Mouse (Mus musculus) frontal cortex, postnatal 14 days (tissue): ENCODE measurements around the gene Mov10l1.

Experiments used
- DNase-seq, 2 experiments: peaks; one replicate each; pipeline ENCODE4 v3.0.0; 2022; ENCODE audit warnings: low spot score in 2 of 2

The Mov10l1 gene

DNA sequence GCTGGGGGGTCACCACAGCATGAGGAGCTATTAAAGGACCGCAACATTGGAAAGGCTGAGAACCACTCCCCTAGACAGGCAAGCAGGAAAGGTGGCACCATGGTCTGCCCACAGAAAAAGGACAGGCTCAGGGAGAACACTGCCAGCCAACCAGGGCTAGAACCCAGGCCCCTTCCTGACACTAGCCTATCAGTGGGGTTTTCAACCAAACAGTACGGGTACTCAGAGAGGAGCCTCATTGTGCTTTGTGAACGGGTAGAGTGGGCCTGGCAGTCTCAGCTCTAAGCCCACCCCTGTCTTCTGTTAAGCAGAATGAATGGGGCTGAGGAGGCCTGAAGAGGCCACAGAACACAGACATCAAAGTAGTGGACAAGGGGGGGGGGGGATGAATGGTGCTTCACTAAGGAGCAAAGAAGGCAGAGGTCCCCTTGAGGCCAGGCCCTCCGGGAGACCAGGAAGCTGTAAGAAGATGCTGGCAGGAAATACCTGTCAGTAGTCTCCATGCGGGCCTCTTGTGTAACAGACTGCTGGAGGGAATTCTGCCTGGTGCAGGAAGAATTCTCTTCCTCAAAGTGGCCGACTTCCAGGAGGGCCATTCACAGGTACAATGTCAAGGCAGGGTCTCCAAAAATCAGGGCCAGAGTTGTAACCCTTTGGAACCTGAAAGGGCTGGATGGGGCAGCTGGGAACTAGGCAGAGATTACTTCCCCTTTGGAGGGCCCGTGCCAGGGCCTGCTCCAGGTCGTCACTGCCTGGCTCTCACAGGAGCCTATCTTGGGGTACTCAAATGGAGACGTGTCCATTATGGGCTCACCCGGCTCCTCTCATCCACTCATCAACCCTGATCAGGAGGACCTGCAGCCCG, 92.1 kb downstream of the Mov10l1 start, which contains the start of gene Trabd:
Gene Trabd (plus strand): TSS at position 512 of the 865 bp plus-strand sequence.
- no peak for DNase-seq

DNA sequence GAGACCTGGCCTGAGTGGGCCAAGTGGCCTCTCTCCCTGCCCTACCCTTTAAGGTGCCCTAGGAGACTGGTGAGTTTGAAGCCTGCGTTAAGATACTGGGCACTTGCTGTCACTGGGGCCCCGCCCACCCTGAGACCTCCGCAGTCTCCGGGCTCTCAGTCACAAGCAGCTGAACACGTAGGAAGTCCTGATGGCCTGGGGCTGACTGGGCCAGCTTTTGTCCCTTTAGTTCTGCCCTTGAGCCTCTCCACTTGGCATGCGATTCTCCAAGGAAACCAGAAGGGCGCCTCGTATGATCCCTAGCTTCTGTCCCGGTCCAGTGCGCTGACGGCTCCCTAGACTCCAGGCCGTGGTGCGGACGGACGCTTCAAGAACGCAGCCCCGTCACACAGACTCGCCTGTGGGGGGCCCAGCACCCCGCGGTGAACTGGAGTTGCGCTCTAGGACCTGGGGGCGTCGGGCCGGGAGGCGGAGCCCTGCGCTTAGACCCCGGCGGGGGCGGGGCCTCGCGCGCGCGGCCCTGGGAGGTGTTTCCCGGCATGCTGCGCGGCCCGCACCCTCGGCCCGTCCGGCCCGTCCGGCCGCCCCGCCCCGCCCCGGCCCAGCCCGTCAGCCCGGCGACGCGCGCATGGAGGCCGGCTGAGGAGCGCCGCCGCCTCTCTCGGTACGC, 92.9 kb downstream of the Mov10l1 start:
- DNase-seq = peak; percentile 73 to 78

DNA sequence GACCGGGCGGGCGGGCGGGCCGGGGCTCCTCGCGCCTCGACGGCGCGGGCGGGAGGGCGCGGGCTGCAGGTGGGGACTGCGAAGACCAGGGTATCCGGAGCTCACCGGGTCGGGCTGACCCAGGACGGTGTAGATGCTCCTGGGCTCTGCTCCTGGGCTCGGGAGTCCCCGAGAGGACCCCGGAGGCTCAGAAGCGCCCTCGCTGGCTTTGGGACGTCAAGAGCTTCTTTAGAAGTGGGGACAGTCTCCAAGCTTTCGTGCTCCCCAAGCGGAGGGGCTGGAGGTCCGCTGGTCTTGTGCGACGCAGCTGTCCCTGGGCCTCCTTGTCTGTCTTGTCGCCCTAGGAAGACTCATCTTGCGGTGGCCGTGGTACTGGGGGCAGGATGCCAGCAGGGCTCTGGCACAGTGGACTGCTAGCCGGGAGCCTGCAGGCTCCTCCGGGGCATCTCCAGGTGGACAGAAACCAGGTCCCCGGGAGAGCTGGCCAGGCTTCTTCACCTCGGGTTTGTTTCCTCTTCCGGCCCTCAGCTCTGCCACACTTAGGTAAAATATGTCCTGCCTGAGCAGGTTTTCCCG, 93.5 kb downstream of the Mov10l1 start:
- peak in 1 of 2 experiments; percentile 46 for DNase-seq

- DNase-seq = no peak
Observed at GRCm38 (mm10) chr15:89078208-89078836, 95.6 kb downstream of the Mov10l1 start.

DNA sequence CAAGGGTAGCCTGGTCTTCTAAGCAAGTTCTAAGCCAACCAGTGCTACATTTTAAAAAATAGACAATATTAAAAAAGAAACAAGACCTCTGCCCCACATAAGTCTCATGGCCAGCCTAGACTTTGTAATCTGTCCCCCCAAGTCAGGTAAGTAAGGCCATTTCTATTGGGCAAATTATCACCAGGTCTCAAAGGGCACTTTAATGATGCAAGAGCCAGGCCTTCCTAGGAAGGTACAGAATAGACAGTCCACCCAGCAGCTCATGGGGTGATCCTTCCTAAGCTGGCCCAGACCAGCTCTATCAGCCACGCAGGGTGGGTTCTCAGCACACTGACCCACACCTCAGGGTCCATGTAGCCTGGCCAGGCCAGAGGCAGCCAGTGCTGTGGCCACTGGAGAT, 101.2 kb downstream of the Mov10l1 start:
- DNase-seq = no peak

- DNase-seq = no peak
Observed at GRCm38 (mm10) chr15:89084826-89085225, 102.1 kb downstream of the Mov10l1 start.

- peak; percentile 80 to 85 for DNase-seq
Observed at GRCm38 (mm10) chr15:89088607-89089247, 106.0 kb downstream of the Mov10l1 start, which contains the start of gene Selenoo. Gene Selenoo, plus strand, starts transcription at chr15:89089084.

- no peak for DNase-seq
Observed at GRCm38 (mm10) chr15:89089248-89090051, 106.7 kb downstream of the Mov10l1 start.

- no peak for DNase-seq
Observed at GRCm38 (mm10) chr15:89090662-89091061, 108.0 kb downstream of the Mov10l1 start.

- DNase-seq = no peak
Observed at GRCm38 (mm10) chr15:89092181-89092580, 109.5 kb downstream of the Mov10l1 start.

- no peak for DNase-seq
Observed at GRCm38 (mm10) chr15:89097450-89097849, 114.7 kb downstream of the Mov10l1 start.

DNA sequence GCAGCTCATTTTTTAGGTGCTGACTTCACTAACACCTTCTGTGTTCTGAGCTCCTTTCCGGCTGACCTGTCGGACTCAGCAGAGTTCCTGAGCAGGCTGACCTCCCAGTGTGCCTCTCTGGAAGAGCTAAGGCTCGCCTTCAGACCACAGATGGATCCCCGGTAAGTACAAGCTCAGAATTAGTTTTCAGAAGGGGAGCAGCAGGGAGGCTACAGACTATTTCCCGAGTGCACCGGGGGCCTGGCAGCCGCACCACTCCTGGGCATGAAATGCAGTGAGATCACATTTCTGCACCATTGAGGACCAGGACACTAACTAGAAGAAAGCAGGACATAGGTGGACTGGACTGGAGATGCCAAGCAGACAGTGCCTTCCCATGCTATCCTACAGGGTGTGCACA, 115.9 kb downstream of the Mov10l1 start:
- no peak for DNase-seq

DNA sequence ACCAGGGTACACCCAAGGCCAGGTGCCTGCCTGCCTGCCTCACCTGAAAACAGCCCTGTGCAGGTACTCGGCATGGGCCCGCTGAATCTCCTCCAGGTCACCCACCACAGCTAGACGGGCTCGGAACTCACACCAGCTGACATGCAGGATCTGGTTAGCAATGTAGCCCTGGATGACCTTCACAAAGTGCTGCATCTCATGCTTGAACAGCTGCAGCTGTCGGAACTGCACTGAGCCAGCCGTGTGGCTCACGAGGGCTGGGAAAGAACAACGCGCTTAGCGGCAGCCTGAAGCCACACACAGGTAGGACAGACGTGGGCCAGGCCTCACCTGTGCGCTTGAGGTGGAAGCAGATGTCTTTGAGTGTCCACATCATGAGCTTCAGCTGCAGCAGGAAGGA, 118.1 kb downstream of the Mov10l1 start:
- DNase-seq = no peak

- DNase-seq = no peak
Observed at GRCm38 (mm10) chr15:89102646-89103045, 119.9 kb downstream of the Mov10l1 start.

GRCm38 (mm10) chr15:89103921-89104320, 121.2 kb downstream of the Mov10l1 start:
- DNase-seq = no peak

DNA sequence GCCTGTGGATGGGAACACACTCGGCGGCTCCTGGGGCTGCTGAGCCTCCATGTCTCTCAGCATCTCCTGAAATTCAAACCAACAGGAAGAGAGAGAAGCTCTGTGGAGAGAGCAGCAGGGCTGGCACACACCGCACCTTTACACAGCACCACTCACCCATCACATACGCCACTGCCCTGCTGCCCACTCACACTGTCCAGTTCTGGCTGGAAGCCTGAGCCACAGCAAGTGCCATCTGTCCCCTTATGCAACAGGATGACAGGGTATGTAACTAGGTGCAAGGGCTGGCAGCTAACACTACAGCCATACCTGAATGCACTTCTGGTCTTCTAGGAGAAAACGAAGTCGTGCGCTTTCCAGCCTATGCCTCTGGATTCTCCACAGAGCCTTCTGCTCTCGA, 121.7 kb downstream of the Mov10l1 start:
- DNase-seq = no peak
